Mouse (Mus musculus) hindbrain, embryonic 14.5 days (tissue): Measurements from ENCODE around the gene Pigq. TPM values are rescaled to one million over a fixed set of nuclear protein-coding genes. Genes with fewer than 3 reads are reported as not detected.

Experiments
- polyA plus RNA-seq: library from polyadenylated mRNA; unstranded; fragments of >200 nt; fragmentation: Nextera tagmentation; extraction: Ambion mirVana; gene quantifications from 2 replicates; pipeline ENCODE4 v1.2.1, GENCODE M21; 2014

Pigq gene
- polyA plus RNA-seq, 1 experiment from 2014 or later = 64.2 TPM

Other genes starting within 250 kb of the Pigq start
- 8.1 and 10.0 TPM in 2 replicates for gene Gng13, start 227.8 kb downstream of the Pigq start, polyA plus RNA-seq
- 3.4 and 3.6 TPM in 2 replicates for gene Chtf18, start 217.5 kb downstream of the Pigq start, polyA plus RNA-seq
- 21.8 and 22.8 TPM in 2 replicates for gene Rpusd1, start 217.3 kb downstream of the Pigq start, polyA plus RNA-seq
- gene Mslnl, start 208.9 kb downstream of the Pigq start, polyA plus RNA-seq = not detected in 2 replicates
- gene Msln, start 190.6 kb downstream of the Pigq start, polyA plus RNA-seq = not detected in 2 replicates
- gene Narfl, start 171.2 kb downstream of the Pigq start, polyA plus RNA-seq = 28.7 and 29.1 TPM in 2 replicates
- 116 and 138 TPM in 2 replicates for gene Haghl, start 159.3 kb downstream of the Pigq start, polyA plus RNA-seq
- 0.41 TPM in 1 of 2 replicates, not detected in the other for gene Ccdc78, start 158.4 kb downstream of the Pigq start, polyA plus RNA-seq
- 77.6 and 91.6 TPM in 2 replicates for gene Fam173a, start 152.0 kb downstream of the Pigq start, polyA plus RNA-seq
- not detected in 2 replicates for gene AC134908.4, start 149.3 kb downstream of the Pigq start, polyA plus RNA-seq
- 11.8 and 15.1 TPM in 2 replicates for gene Metrn, start 147.8 kb downstream of the Pigq start, polyA plus RNA-seq
- 31.7 and 35.0 TPM in 2 replicates for gene Fbxl16, start 135.9 kb downstream of the Pigq start, polyA plus RNA-seq
- 29.9 and 32.1 TPM in 2 replicates for gene Wdr24, start 121.3 kb downstream of the Pigq start, polyA plus RNA-seq
- gene Jmjd8, start 116.1 kb downstream of the Pigq start, polyA plus RNA-seq = 39.3 and 42.1 TPM in 2 replicates
- 336 and 357 TPM in 2 replicates for gene Stub1, start 111.5 kb downstream of the Pigq start, polyA plus RNA-seq
- gene Rhbdl1, start 107.6 kb downstream of the Pigq start, polyA plus RNA-seq = 51.3 and 57.1 TPM in 2 replicates
- 8.7 and 9.3 TPM in 2 replicates for gene Gm20683, start 103.2 kb downstream of the Pigq start, polyA plus RNA-seq
- 6.5 and 9.9 TPM in 2 replicates for gene Rhot2, start 100.1 kb downstream of the Pigq start, polyA plus RNA-seq
- gene Wdr90, start 83.4 kb downstream of the Pigq start, polyA plus RNA-seq = 13.1 and 14.2 TPM in 2 replicates
- gene Mcrip2, start 76.2 kb downstream of the Pigq start, polyA plus RNA-seq = 26.8 and 27.3 TPM in 2 replicates
- gene Mettl26, start 69.9 kb downstream of the Pigq start, polyA plus RNA-seq = 58.5 and 67.3 TPM in 2 replicates
- gene Wfikkn1, start 64.1 kb downstream of the Pigq start, polyA plus RNA-seq = 0.63 and 0.71 TPM in 2 replicates
- 28.1 and 29.8 TPM in 2 replicates for gene Rab40c, start 25.2 kb downstream of the Pigq start, polyA plus RNA-seq
- gene Nhlrc4, start within 50 bp of the Pigq start, polyA plus RNA-seq = 0.13 TPM in 1 of 2 replicates, not detected in the other
- gene A930017K11Rik, start 7.6 kb upstream of the Pigq start, polyA plus RNA-seq = 0.44 and 1.8 TPM in 2 replicates
- gene Capn15, start 40.9 kb upstream of the Pigq start, polyA plus RNA-seq = 21.5 and 27.5 TPM in 2 replicates
- 27.4 and 29.5 TPM in 2 replicates for gene Rab11fip3, start 124.6 kb upstream of the Pigq start, polyA plus RNA-seq
- 22.6 and 28.8 TPM in 2 replicates for gene Decr2, start 145.4 kb upstream of the Pigq start, polyA plus RNA-seq
- 14.5 and 17.5 TPM in 2 replicates for gene Nme4, start 150.7 kb upstream of the Pigq start, polyA plus RNA-seq
- gene Tmem8, start 168.4 kb upstream of the Pigq start, polyA plus RNA-seq = 3.2 and 3.9 TPM in 2 replicates
- 184 and 190 TPM in 2 replicates for gene Mrpl28, start 178.6 kb upstream of the Pigq start, polyA plus RNA-seq
- 7.0 and 8.5 TPM in 2 replicates for gene Axin1, start 193.8 kb upstream of the Pigq start, polyA plus RNA-seq